Mouse (Mus musculus): ENCODE data around the gene Sipa1l1. TPM values are rescaled to one million over a fixed set of nuclear protein-coding genes. Genes with fewer than 3 reads are reported as not detected.

Gene Sipa1l1
- polyA plus RNA-seq (2012; fragmentation: generic; extraction: Trizol), result 9.7 TPM
- long read RNA-seq, experiment 1, partial matches to known transcripts, result 4 of 6 reads
- long read RNA-seq, experiment 1, other reads (novel, unspliced or antisense), result 2 of 6 reads
- long read RNA-seq, experiment 2, partial matches to known transcripts, result 10 of 18 reads
- long read RNA-seq, experiment 2, other reads (novel, unspliced or antisense), result 8 of 18 reads

DNA sequence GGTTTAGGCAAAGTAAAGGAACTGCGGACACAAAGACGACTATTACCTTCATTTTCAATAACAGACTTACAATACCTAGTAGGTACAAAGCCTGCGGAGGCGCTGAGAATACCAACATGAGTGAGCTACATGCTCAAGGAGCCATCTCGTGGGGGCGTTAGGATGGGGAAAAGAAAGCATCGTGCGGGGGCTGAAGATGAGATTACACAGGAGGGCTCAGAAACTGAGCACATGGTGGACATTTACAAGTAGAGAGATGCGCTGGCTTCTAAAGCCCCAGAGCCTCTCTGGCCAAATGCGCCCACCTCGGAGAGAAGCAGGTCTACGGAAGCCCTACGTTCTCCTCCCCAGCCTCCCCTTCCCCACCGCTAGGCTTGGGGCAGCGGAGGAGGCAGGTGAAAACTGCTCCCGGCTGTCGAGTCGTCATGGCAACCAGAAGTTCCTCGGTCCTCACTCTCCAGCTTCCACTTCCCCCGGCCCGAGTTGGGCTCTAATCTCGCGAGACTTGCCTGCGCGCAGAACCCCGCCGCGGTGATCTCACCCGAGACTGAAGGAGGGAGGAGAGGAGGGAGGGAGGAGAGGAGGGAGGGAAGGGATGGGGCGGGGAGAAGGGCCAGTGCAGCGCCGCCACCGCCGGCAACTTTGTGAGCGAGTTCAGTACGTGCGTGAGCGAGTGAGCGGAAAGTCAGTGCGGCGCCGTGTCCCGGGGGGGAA, at the start of gene Sipa1l1:
TSS of gene Sipa1l1 (plus strand) at position 501 of the 714 bp plus-strand sequence.
- H3K79me2 ChIP-seq (ENCODE audit: control insufficient read depth, insufficient read depth), result peaks cover 37% of the 10 kb centered on the region
- peak within 1 kb of the TSS; percentile 77 for H3ac ChIP-seq (ENCODE audit: control insufficient read depth, insufficient read length, low read depth)
- peak within 1 kb of the TSS; percentile 64 for H3K4me3 ChIP-seq (ENCODE audit: insufficient read depth, poor library complexity, severe bottlenecking)
- H3K27me3 ChIP-seq (ENCODE audit: control insufficient read depth, insufficient read depth, insufficient read length), result no peaks in the 10 kb centered on the region
- no peak for TF ChIP-seq MYOG (IDR thresholded peaks at IDR 0.05; ENCODE audit: control insufficient read depth, extremely low read depth, insufficient read length)
- no peak for TF ChIP-seq FOSL1 (IDR thresholded peaks at IDR 0.05; ENCODE audit: insufficient read depth, low read length, poor library complexity, severe bottlenecking)
- no peak for TF ChIP-seq USF1 (IDR thresholded peaks at IDR 0.05; ENCODE audit: low read depth)
- no peak for TF ChIP-seq MAX (IDR thresholded peaks at IDR 0.05)
- no peaks in the 10 kb centered on the region for H3K36me3 ChIP-seq (ENCODE audit: control insufficient read depth, insufficient read depth)
- H3K79me3 ChIP-seq (ENCODE audit: low read depth), result peaks cover 28% of the 10 kb centered on the region

DNA sequence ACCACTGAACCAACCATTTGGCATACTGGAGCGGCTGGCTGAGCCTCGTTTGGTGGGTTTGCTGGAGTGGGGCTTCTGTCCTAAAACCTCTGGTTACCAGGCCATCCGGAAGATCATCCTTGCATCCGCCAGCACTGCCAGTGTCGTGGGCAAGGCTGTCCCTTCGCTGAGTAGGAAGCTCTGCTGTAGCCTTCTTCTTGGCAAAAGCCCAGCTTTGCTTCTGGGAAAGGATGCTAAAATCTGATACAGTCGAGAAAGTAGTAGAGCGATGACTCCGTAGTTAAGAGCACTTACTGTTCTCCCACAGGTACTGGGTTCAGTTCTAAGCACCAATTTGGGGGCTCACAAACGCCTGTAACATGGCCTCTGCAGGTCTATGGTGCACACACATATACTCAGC, 47.2 kb upstream of the Sipa1l1 start:
- Histone ChIP-seq H3K36me3 (ENCODE audit: control insufficient read depth, insufficient read depth) (no peaks in the 10 kb centered on the region), H3K4me3 (ENCODE audit: insufficient read depth, poor library complexity, severe bottlenecking) (no peak overlapping the region), H3K79me2 (ENCODE audit: control insufficient read depth, insufficient read depth) (no peaks in the 10 kb centered on the region), H3K27me3 (ENCODE audit: control insufficient read depth, insufficient read depth, insufficient read length) (no peaks in the 10 kb centered on the region), H3K79me3 (ENCODE audit: low read depth) (no peaks in the 10 kb centered on the region), H3ac (ENCODE audit: control insufficient read depth, insufficient read length, low read depth) (no peak overlapping the region)
- TF ChIP-seq FOSL1 (IDR thresholded peaks at IDR 0.05; ENCODE audit: insufficient read depth, low read length, poor library complexity, severe bottlenecking) (no peak), CTCF (IDR thresholded peaks at IDR 0.05; ENCODE audit: control insufficient read depth, insufficient read depth, insufficient read length) (no peak), USF1 (IDR thresholded peaks at IDR 0.05; ENCODE audit: low read depth) (no peak), MYOD1 (IDR thresholded peaks at IDR 0.05; ENCODE audit: control insufficient read depth, insufficient read length, low read depth) (no peak), CEBPB (IDR thresholded peaks at IDR 0.05; ENCODE audit: low read depth) (no peak), MAX (IDR thresholded peaks at IDR 0.05) (no peak)

DNA sequence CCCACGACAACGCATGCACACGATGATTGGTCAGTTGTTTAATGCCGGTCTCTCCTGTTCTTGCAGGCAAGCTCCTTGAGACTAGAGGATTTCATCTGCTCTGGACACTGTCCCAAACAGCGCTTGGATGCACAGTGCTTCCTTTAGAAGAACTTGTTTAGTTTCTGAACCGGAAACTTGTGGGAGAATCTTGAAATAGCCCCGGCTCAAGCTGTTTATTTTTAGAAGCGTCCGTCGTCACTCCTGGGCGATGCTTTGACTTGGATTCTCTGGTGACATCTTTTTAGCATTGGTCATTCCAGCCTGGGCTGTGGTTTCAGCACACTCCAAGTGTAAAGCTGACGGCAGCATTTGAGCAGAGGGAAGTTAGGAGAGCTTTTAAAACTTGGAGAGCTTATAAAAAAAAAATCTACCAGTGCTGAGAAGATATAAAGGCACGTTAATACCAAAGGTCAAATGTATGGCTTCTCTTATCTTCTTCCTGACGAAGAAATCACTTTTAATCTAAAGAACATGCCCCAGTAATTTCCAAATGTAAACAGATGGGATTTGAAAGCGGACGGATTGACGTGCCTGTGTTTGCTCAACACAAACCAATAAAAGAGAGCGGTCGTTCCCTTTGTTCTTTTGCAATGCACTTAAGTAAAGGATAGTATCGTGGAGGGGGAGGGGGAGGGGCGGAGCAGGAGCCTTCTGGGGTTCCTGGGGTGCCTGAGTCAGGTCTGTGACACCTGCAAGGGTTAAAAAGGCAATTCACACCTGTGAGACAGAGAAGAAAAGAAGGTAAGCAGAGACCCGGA, 46.5 kb upstream of the Sipa1l1 start:
- H3K27me3 ChIP-seq (ENCODE audit: control insufficient read depth, insufficient read depth, insufficient read length), result no peaks in the 10 kb centered on the region
- H3K4me3 ChIP-seq (ENCODE audit: insufficient read depth, poor library complexity, severe bottlenecking), result no peak overlapping the region
- no peak overlapping the region for H3ac ChIP-seq (ENCODE audit: control insufficient read depth, insufficient read length, low read depth)
- TF ChIP-seq CEBPB (IDR thresholded peaks at IDR 0.05; ENCODE audit: low read depth) (no peak), FOSL1 (IDR thresholded peaks at IDR 0.05; ENCODE audit: insufficient read depth, low read length, poor library complexity, severe bottlenecking) (no peak), MYOD1 (IDR thresholded peaks at IDR 0.05; ENCODE audit: control insufficient read depth, insufficient read length, low read depth) (no peak), MAX (IDR thresholded peaks at IDR 0.05) (no peak), MYOG (IDR thresholded peaks at IDR 0.05; ENCODE audit: control insufficient read depth, extremely low read depth, insufficient read length) (no peak), USF1 (IDR thresholded peaks at IDR 0.05; ENCODE audit: low read depth) (no peak), CTCF (IDR thresholded peaks at IDR 0.05; ENCODE audit: control insufficient read depth, insufficient read depth, insufficient read length) (no peak)
- H3K79me2 ChIP-seq (ENCODE audit: control insufficient read depth, insufficient read depth), result no peaks in the 10 kb centered on the region
- H3K79me3 ChIP-seq (ENCODE audit: low read depth), result no peaks in the 10 kb centered on the region
- H3K36me3 ChIP-seq (ENCODE audit: control insufficient read depth, insufficient read depth), result no peaks in the 10 kb centered on the region

DNA sequence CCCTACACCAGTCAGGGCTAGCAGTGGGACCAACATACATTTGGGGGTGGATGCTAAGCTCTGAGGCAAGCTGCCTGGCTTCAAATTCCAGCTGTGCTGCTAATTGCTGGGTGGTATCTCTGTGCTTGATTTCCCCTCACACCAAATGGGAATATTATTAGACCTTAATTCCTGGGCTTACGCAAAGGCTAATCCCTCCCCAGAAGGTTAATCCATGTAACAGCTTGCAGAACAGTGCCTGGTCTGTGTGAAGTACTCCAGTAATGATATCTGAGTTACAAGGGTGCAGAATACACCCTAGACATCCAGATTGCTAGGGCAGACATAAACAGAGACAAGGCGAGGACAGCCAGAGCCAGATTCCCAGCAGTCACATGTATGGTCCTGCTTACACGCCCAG, 42.3 kb upstream of the Sipa1l1 start:
- Histone ChIP-seq H3K27me3 (ENCODE audit: control insufficient read depth, insufficient read depth, insufficient read length) (peaks cover 6% of the 10 kb centered on the region), H3K36me3 (ENCODE audit: control insufficient read depth, insufficient read depth) (no peaks in the 10 kb centered on the region), H3K79me2 (ENCODE audit: control insufficient read depth, insufficient read depth) (no peaks in the 10 kb centered on the region), H3ac (ENCODE audit: control insufficient read depth, insufficient read length, low read depth) (no peak overlapping the region), H3K79me3 (ENCODE audit: low read depth) (no peaks in the 10 kb centered on the region), H3K4me3 (ENCODE audit: insufficient read depth, poor library complexity, severe bottlenecking) (no peak overlapping the region)
- TF ChIP-seq CTCF (IDR thresholded peaks at IDR 0.05; ENCODE audit: control insufficient read depth, insufficient read depth, insufficient read length) (no peak), USF1 (IDR thresholded peaks at IDR 0.05; ENCODE audit: low read depth) (no peak), MYOD1 (IDR thresholded peaks at IDR 0.05; ENCODE audit: control insufficient read depth, insufficient read length, low read depth) (no peak), CEBPB (IDR thresholded peaks at IDR 0.05; ENCODE audit: low read depth) (no peak), MYOG (IDR thresholded peaks at IDR 0.05; ENCODE audit: control insufficient read depth, extremely low read depth, insufficient read length) (no peak), MAX (IDR thresholded peaks at IDR 0.05) (no peak), FOSL1 (IDR thresholded peaks at IDR 0.05; ENCODE audit: insufficient read depth, low read length, poor library complexity, severe bottlenecking) (no peak)

DNA sequence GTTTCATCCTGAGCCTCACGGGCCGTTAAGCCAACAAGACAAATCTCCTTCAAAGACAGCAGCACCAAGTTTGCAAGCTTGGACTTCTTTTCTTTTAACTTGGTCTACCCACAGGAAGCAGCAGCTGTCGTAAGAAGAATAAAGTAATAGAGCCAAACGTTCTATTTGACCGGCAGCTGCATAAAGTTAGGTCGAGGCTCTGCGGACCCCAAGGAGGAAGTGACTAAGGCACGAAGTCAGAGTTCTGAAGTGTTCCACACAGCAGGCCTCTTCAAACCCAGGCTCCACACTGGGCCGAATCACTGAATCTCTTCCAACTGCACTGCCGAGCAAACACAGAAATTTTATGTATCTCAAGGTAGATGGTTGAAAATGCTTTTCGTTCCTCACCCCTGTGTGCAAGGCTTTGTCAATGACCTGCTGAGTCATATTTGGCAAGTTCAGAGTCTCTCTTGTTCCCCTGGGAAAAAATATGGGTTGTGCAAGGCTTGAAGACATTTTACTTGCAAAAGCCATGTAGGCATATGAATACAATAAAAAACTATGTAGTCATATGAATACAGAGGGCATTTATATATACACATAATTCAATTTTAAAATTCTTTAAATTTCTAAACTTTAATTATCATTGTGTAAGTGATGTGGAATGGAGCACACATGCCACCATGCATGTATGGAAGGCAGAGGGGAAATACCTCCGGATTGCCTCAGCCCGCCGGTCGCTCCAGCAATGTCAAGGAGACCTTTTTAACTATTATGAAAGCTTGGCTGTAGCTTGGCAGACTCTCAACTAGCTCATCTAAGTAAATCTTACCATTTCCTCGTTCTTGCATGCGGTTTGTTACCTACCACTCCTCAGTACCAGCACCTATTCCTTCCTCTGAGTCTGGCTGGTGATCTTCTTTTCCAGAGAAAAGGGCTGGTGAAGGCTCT, 29.6 kb upstream of the Sipa1l1 start:
- no peaks in the 10 kb centered on the region for H3K79me2 ChIP-seq (ENCODE audit: control insufficient read depth, insufficient read depth)
- H3K4me3 ChIP-seq (ENCODE audit: insufficient read depth, poor library complexity, severe bottlenecking), result no peak overlapping the region
- H3K79me3 ChIP-seq (ENCODE audit: low read depth), result no peaks in the 10 kb centered on the region
- H3K27me3 ChIP-seq (ENCODE audit: control insufficient read depth, insufficient read depth, insufficient read length), result no peaks in the 10 kb centered on the region
- no peak overlapping the region for H3ac ChIP-seq (ENCODE audit: control insufficient read depth, insufficient read length, low read depth)
- no peak for TF ChIP-seq MYOD1 (IDR thresholded peaks at IDR 0.05; ENCODE audit: control insufficient read depth, insufficient read length, low read depth)
- no peak for TF ChIP-seq USF1 (IDR thresholded peaks at IDR 0.05; ENCODE audit: low read depth)
- no peak for TF ChIP-seq FOSL1 (IDR thresholded peaks at IDR 0.05; ENCODE audit: insufficient read depth, low read length, poor library complexity, severe bottlenecking)
- TF ChIP-seq MYOG (IDR thresholded peaks at IDR 0.05; ENCODE audit: control insufficient read depth, extremely low read depth, insufficient read length), result no peak
- TF ChIP-seq MAX (IDR thresholded peaks at IDR 0.05), result no peak
- no peak for TF ChIP-seq CEBPB (IDR thresholded peaks at IDR 0.05; ENCODE audit: low read depth)
- no peak for TF ChIP-seq CTCF (IDR thresholded peaks at IDR 0.05; ENCODE audit: control insufficient read depth, insufficient read depth, insufficient read length)
- H3K36me3 ChIP-seq (ENCODE audit: control insufficient read depth, insufficient read depth), result no peaks in the 10 kb centered on the region
